Mouse (Mus musculus): ENCODE measurements around the gene Fam131a.
"Not testable (repeated sequence)": the region's sequence is repeated elsewhere in the genome, so short reads cannot be mapped to it uniquely, and the experiment has no call there.

Fam131a gene

GRCm38 (mm10) chr16:20693111-20693701, at the start of gene Fam131a:
Fam131a (plus strand) TSS chr16:20693241.
- no peak for DNase-seq (ENCODE audit: extremely low read depth, low read depth)

GRCm38 (mm10) chr16:20643911-20644310, 49.1 kb upstream of the Fam131a start:
- DNase-seq (ENCODE audit: extremely low read depth, low read depth): no peak

- peak; percentile 73 for DNase-seq (ENCODE audit: extremely low read depth, low read depth)
These were observed 41.7 kb upstream of the Fam131a start, which contains the start of gene Psmd2 for GRCm38 (mm10) chr16:20651076-20651946. Psmd2 (plus strand) TSS chr16:20651652.

GRCm38 (mm10) chr16:20651947-20652310, 41.1 kb upstream of the Fam131a start:
- no peak for DNase-seq (ENCODE audit: extremely low read depth, low read depth)

- DNase-seq (ENCODE audit: extremely low read depth, low read depth): peak; percentile 15
These were observed 39.7 kb upstream of the Fam131a start for GRCm38 (mm10) chr16:20653315-20653714.

GRCm38 (mm10) chr16:20657661-20658060, 35.4 kb upstream of the Fam131a start:
- DNase-seq (ENCODE audit: extremely low read depth, low read depth): no peak

- not testable (repeated sequence) for DNase-seq (ENCODE audit: extremely low read depth, low read depth)
These were observed 25.0 kb upstream of the Fam131a start, which contains the start of gene Eif4g1 for GRCm38 (mm10) chr16:20668013-20668412. Eif4g1 (plus strand) TSS chr16:20668313.

GRCm38 (mm10) chr16:20670291-20670690, 22.8 kb upstream of the Fam131a start:
- DNase-seq (ENCODE audit: extremely low read depth, low read depth): no peak

- DNase-seq (ENCODE audit: extremely low read depth, low read depth): peak; percentile 26
These were observed 21.2 kb upstream of the Fam131a start for GRCm38 (mm10) chr16:20671886-20672285.

- DNase-seq (ENCODE audit: extremely low read depth, low read depth): peak; percentile 76
These were observed 20.5 kb upstream of the Fam131a start for GRCm38 (mm10) chr16:20672500-20672902.

- no peak for DNase-seq (ENCODE audit: extremely low read depth, low read depth)
These were observed 19.9 kb upstream of the Fam131a start for GRCm38 (mm10) chr16:20672965-20673705.

- DNase-seq (ENCODE audit: extremely low read depth, low read depth): peak; percentile 56
These were observed 19.2 kb upstream of the Fam131a start for GRCm38 (mm10) chr16:20673706-20674303.

- DNase-seq (ENCODE audit: extremely low read depth, low read depth): no peak
These were observed 17.8 kb upstream of the Fam131a start for GRCm38 (mm10) chr16:20675213-20675612.

GRCm38 (mm10) chr16:20676702-20677101, 16.3 kb upstream of the Fam131a start:
- no peak for DNase-seq (ENCODE audit: extremely low read depth, low read depth)

- DNase-seq (ENCODE audit: extremely low read depth, low read depth): no peak
These were observed 15.7 kb upstream of the Fam131a start for GRCm38 (mm10) chr16:20677380-20677779.

- peak; percentile 55 for DNase-seq (ENCODE audit: extremely low read depth, low read depth)
These were observed 14.9 kb upstream of the Fam131a start for GRCm38 (mm10) chr16:20677974-20678675.

- DNase-seq (ENCODE audit: extremely low read depth, low read depth): no peak
These were observed 2.3 kb upstream of the Fam131a start for GRCm38 (mm10) chr16:20690774-20691173.

GRCm38 (mm10) chr16:20691617-20692016, 1.4 kb upstream of the Fam131a start:
- DNase-seq (ENCODE audit: extremely low read depth, low read depth): no peak

- DNase-seq (ENCODE audit: extremely low read depth, low read depth): no peak
These were observed 638 bp upstream of the Fam131a start for GRCm38 (mm10) chr16:20692241-20692965.

- no peak for DNase-seq (ENCODE audit: extremely low read depth, low read depth)
These were observed 1.7 kb downstream of the Fam131a start for GRCm38 (mm10) chr16:20694781-20695180.
